In genomic region chr8:55034309-55034708, GRCm38 (mm10) we compare ENCODE assay signal across 10 mouse cellular contexts.
DNase-seq lines count a peak whose midpoint lies in the region; ATAC-seq lines count a peak whose summit lies in the region.
"Had no signal": no experiment of that assay in that cellular context is flagged by ENCODE, and none has a peak within 500 bp of the region (broad histone marks: within the 10 kb centered on the region; RNA-seq: fewer than 3 reads in every experiment).

No protein-coding gene starts in this region.

- H3K9me3 ChIP-seq in heart, embryonic 12.5 days (replicated peaks) = no peaks in the 10 kb centered on the region
- no peaks in the 10 kb centered on the region for H3K9me3 ChIP-seq in forebrain, embryonic 11.5 days (ENCODE audit: control insufficient read depth, low read length)
- no peaks in the 10 kb centered on the region for H3K9me3 ChIP-seq in heart, embryonic 10.5 days
- H3K9me3 ChIP-seq: embryonic facial prominence, embryonic 13.5 days; limb, embryonic 12.5 days had no signal

- no peaks in the 10 kb centered on the region for H3K27me3 ChIP-seq in heart, embryonic 12.5 days (replicated peaks)
- no peaks in the 10 kb centered on the region for H3K27me3 ChIP-seq in forebrain, embryonic 11.5 days (ENCODE audit: control insufficient read depth, insufficient read depth, low read length)
- H3K27me3 ChIP-seq in heart, embryonic 10.5 days (ENCODE audit: insufficient read depth, poor library complexity, severe bottlenecking) = no peaks in the 10 kb centered on the region
- H3K27me3 ChIP-seq: embryonic facial prominence, embryonic 13.5 days; limb, embryonic 12.5 days had no signal

- no peaks in the 10 kb centered on the region for H3K4me1 ChIP-seq in heart, embryonic 12.5 days (replicated peaks)
- H3K4me1 ChIP-seq in forebrain, embryonic 11.5 days (replicated peaks; ENCODE audit: control insufficient read depth, insufficient read depth, low read length) = peaks cover 3% of the 10 kb centered on the region; the same call in 1 of the 2 replicates
- H3K4me1 ChIP-seq in heart, embryonic 10.5 days = no peaks in the 10 kb centered on the region
- H3K4me1 ChIP-seq: embryonic facial prominence, embryonic 13.5 days; limb, embryonic 12.5 days had no signal

- peak; percentile 12 for DNase-seq in heart, postnatal 4 days
- peak; percentile 63 for DNase-seq in forebrain, embryonic 11.5 days (ENCODE audit: low spot score)
- peak; percentile 93 for DNase-seq in layer of hippocampus, adult 9-10 months (ENCODE audit: low spot score)
- DNase-seq in neural tube, embryonic 10.5 days (ENCODE audit: extremely low spot score, low spot score) = peak; percentile 37
- no peak for DNase-seq in heart, embryonic 10.5 days (ENCODE audit: low spot score)
- no peak for DNase-seq in spleen, adult 18-20 months

- H3K27ac ChIP-seq in heart, embryonic 12.5 days (ENCODE audit: poor library complexity, severe bottlenecking) = no peak overlapping the region
- H3K27ac ChIP-seq in forebrain, embryonic 11.5 days (ENCODE audit: low read depth, low read length) = peak overlapping the region; percentile 72
- H3K27ac ChIP-seq in heart, embryonic 10.5 days = no peak overlapping the region
- H3K27ac ChIP-seq: embryonic facial prominence, embryonic 13.5 days; limb, embryonic 12.5 days had no signal

- WGBS in heart, embryonic 12.5 days = 13% methylated on average over 1 of the region's 1 CpGs
- WGBS in forebrain, embryonic 11.5 days = 3% methylated on average over 1 of the region's 1 CpGs
- WGBS in heart, embryonic 10.5 days = 0% methylated on average over 1 of the region's 1 CpGs

- H3K4me3 ChIP-seq in heart, embryonic 12.5 days = no peak overlapping the region
- H3K4me3 ChIP-seq in forebrain, embryonic 11.5 days (ENCODE audit: low read depth, low read length) = no peak overlapping the region
- H3K4me3 ChIP-seq in heart, embryonic 10.5 days = no peak overlapping the region
- H3K4me3 ChIP-seq: embryonic facial prominence, embryonic 13.5 days; limb, embryonic 12.5 days had no signal

- no peak for ATAC-seq in heart, embryonic 12.5 days (ENCODE audit: insufficient number of reproducible peaks, low FRiP score)
- ATAC-seq in forebrain, embryonic 11.5 days (replicated peaks; ENCODE audit: low FRiP score) = peak; percentile 92
- ATAC-seq in activated CD4-positive, CD25-positive, alpha-beta regulatory T cell, adult 4 months = no peak

- no peak overlapping the region for H3K4me2 ChIP-seq in heart, embryonic 12.5 days
- H3K4me2 ChIP-seq in forebrain, embryonic 11.5 days (ENCODE audit: low read depth, low read length, severe bottlenecking) = no peak overlapping the region
- H3K4me2 ChIP-seq: embryonic facial prominence, embryonic 13.5 days; limb, embryonic 12.5 days had no signal

- H3K9ac ChIP-seq in heart, embryonic 12.5 days = no peak overlapping the region
- H3K9ac ChIP-seq in forebrain, embryonic 11.5 days (ENCODE audit: low read length) = no peak overlapping the region; the same call in 1 of the 2 replicates
- H3K9ac ChIP-seq: embryonic facial prominence, embryonic 13.5 days; limb, embryonic 12.5 days had no signal

- H3K36me3 ChIP-seq in heart, embryonic 12.5 days = no peaks in the 10 kb centered on the region
- H3K36me3 ChIP-seq in forebrain, embryonic 11.5 days (ENCODE audit: control insufficient read depth, insufficient read depth, low read length) = no peaks in the 10 kb centered on the region
- no peaks in the 10 kb centered on the region for H3K36me3 ChIP-seq in heart, embryonic 10.5 days
- H3K36me3 ChIP-seq: embryonic facial prominence, embryonic 13.5 days; limb, embryonic 12.5 days had no signal

Comparison
In these comparisons a context has a peak if more than half of its experiments do, and no peak if none do; other contexts are left out.
1. DNase-seq: peak in heart, postnatal 4 days (single experiment), forebrain, embryonic 11.5 days (single experiment), layer of hippocampus, adult 9-10 months (single experiment) and neural tube, embryonic 10.5 days (single experiment); none in heart, embryonic 10.5 days (single experiment) and spleen, adult 18-20 months (0 of 2).